Mouse (Mus musculus) lung, adult 2 months (tissue): ENCODE measurements around the gene Ehmt2. TPM values are rescaled to one million over a fixed set of nuclear protein-coding genes. Genes with fewer than 3 reads are reported as not detected.

ENCODE experiments used
- DNase-seq: peaks from one replicate; pipeline ENCODE4 v3.0.0; 2022
- H3K4me1 ChIP-seq: fragments of 200-500 bp; 2 replicates; pipeline ENCODE4 v1.6.1; 2011; ENCODE audit warnings: low read length; ENCODE audit not compliant: control insufficient read depth, insufficient read depth
- H3K4me3 ChIP-seq: fragments of 200-500 bp; replicated peaks from 2 replicates; pipeline ENCODE3; 2011; ENCODE audit warnings: low read depth, mild to moderate bottlenecking, control low read depth, low read length; ENCODE audit errors: extremely low read depth
- CTCF ChIP-seq: fragments of 200-500 bp; IDR thresholded peaks from 2 replicates; pipeline ENCODE4 v1.5.1; 2011; ENCODE audit warnings: mild to moderate bottlenecking, low read length, control low read depth; ENCODE audit not compliant: insufficient read depth
- POLR2A ChIP-seq: fragments of 200-500 bp; IDR thresholded peaks from 2 replicates; pipeline ENCODE4 v1.6.1; 2011; ENCODE audit warnings: low read depth, mild to moderate bottlenecking, control low read depth, low read length, borderline replicate concordance; ENCODE audit errors: extremely low read depth
- WGBS: fragments of 180-500 bp; shearing (Covaris S2); methylation state at CpG from one replicate; pipeline ENCODE4 v1.1.7; 2018; 5-methylcytosine and 5-hydroxymethylcytosine counted together
- polyA plus RNA-seq: library from polyadenylated mRNA; depleted of rRNA; stranded (reverse); fragments of >200 nt; gene quantifications from 2 replicates; pipeline ENCODE4 v1.2.3, GENCODE M21; 2012

Ehmt2 gene
- polyA plus RNA-seq, 1 experiment, result 199 TPM

- WGBS, result 90% methylated on average over 5 of the region's 5 CpGs
- H3K4me1 ChIP-seq, result no peaks in the 10 kb centered on the region
- no peak for TF ChIP-seq POLR2A
- no peak for TF ChIP-seq CTCF
- H3K4me3 ChIP-seq, result no peak overlapping the region
- DNase-seq, result no peak
Measured at GRCm38 (mm10) chr17:34916316-34916715, 18.0 kb downstream of the Ehmt2 start.

GRCm38 (mm10) chr17:34917188-34917587 lies 18.9 kb downstream of the Ehmt2 start:
- WGBS, result 70% methylated on average over 9 of the region's 9 CpGs
- H3K4me1 ChIP-seq, result no peaks in the 10 kb centered on the region
- TF ChIP-seq POLR2A, result no peak
- no peak for TF ChIP-seq CTCF
- no peak overlapping the region for H3K4me3 ChIP-seq
- DNase-seq, result no peak

- no peaks in the 10 kb centered on the region for H3K4me1 ChIP-seq
- no peak for TF ChIP-seq POLR2A
- TF ChIP-seq CTCF, result no peak
- H3K4me3 ChIP-seq, result no peak overlapping the region
- DNase-seq, result no peak
- WGBS, result 52% methylated on average over 6 of the region's 6 CpGs
Measured at GRCm38 (mm10) chr17:34922939-34923338, 24.7 kb downstream of the Ehmt2 start.

GRCm38 (mm10) chr17:34924258-34924657 lies 26.0 kb downstream of the Ehmt2 start:
- DNase-seq, result no peak
- WGBS, result 60% methylated on average over 5 of the region's 5 CpGs
- no peak for TF ChIP-seq CTCF
- no peak for TF ChIP-seq POLR2A
- H3K4me3 ChIP-seq, result no peak overlapping the region
- H3K4me1 ChIP-seq, result no peaks in the 10 kb centered on the region

- H3K4me3 ChIP-seq, result no peak overlapping the region
- TF ChIP-seq POLR2A (no peak), CTCF (no peak)
- WGBS, result 69% methylated on average over 18 of the region's 18 CpGs
- peak; percentile 17 for DNase-seq
- H3K4me1 ChIP-seq, result peaks cover 4% of the 10 kb centered on the region; the same call in 1 of the 2 replicates
Measured at GRCm38 (mm10) chr17:34927306-34928019, 29.2 kb downstream of the Ehmt2 start.

GRCm38 (mm10) chr17:34928841-34929240 lies 30.6 kb downstream of the Ehmt2 start:
- TF ChIP-seq CTCF, result no peak
- TF ChIP-seq POLR2A, result no peak
- no peak overlapping the region for H3K4me3 ChIP-seq
- H3K4me1 ChIP-seq, result peaks cover 4% of the 10 kb centered on the region; the same call in 1 of the 2 replicates
- DNase-seq, result no peak
- WGBS, result 50% methylated on average over 4 of the region's 4 CpGs

GRCm38 (mm10) chr17:34931061-34931734 lies 32.9 kb downstream of the Ehmt2 start, which contains the start of gene Neu1:
Neu1 (plus strand) TSS chr17:34931253.
- peak; percentile 89; the same call in 1 of the 2 replicates for TF ChIP-seq POLR2A
- TF ChIP-seq CTCF, result peak; percentile 58
- peak; percentile 98 for DNase-seq
- under 1% methylated on average over 38 of the region's 38 CpGs for WGBS
- Histone ChIP-seq H3K4me1 (peaks cover 4% of the 10 kb centered on the region; the same call in 1 of the 2 replicates), H3K4me3 (peak within 1 kb of the TSS; percentile 67)

- DNase-seq, result peak; percentile 37
- 8% methylated on average over 14 of the region's 14 CpGs for WGBS
- TF ChIP-seq POLR2A (no peak), CTCF (no peak)
- Histone ChIP-seq H3K4me3 (peak overlapping the region; percentile 67), H3K4me1 (peaks cover 4% of the 10 kb centered on the region; the same call in 1 of the 2 replicates)
Measured at GRCm38 (mm10) chr17:34931735-34932098, 33.4 kb downstream of the Ehmt2 start.

- Histone ChIP-seq H3K4me1 (peaks cover 4% of the 10 kb centered on the region; the same call in 1 of the 2 replicates), H3K4me3 (peak overlapping the region; percentile 67)
- WGBS, result 57% methylated on average over 8 of the region's 8 CpGs
- DNase-seq, result no peak
- TF ChIP-seq POLR2A (no peak), CTCF (no peak)
Measured at GRCm38 (mm10) chr17:34932287-34932686, 34.0 kb downstream of the Ehmt2 start.

- TF ChIP-seq CTCF (no peak), POLR2A (no peak)
- no peak overlapping the region for H3K4me3 ChIP-seq
- 70% methylated on average over 24 of the region's 24 CpGs for WGBS
- no peak for DNase-seq
- H3K4me1 ChIP-seq, result peaks cover 4% of the 10 kb centered on the region; the same call in 1 of the 2 replicates
Measured at GRCm38 (mm10) chr17:34934031-34934430, 35.8 kb downstream of the Ehmt2 start.
